Mouse (Mus musculus) stomach, adult 2 months (tissue): ENCODE measurements around the gene Lce3e. TPM values are rescaled to one million over a fixed set of nuclear protein-coding genes. Genes with fewer than 3 reads are reported as not detected.

Source experiments
- polyA plus RNA-seq: library from polyadenylated mRNA; depleted of rRNA; stranded (reverse); fragments of >200 nt; gene quantifications from 2 replicates; pipeline ENCODE4 v1.2.3, GENCODE M21; 2012; rRNA removed

The Lce3e gene
- 54.0 and 187 TPM in 2 replicates for polyA plus RNA-seq

GRCm38 (mm10) chr3:92966761-92967160 is at the start of gene Lce3e:
TSS of gene Lce3e (plus strand) at chr3:92967061.

GRCm38 (mm10) chr3:92926130-92926529 is 40.7 kb upstream of the Lce3e start, which contains the start of gene Lce3a:
TSS of gene Lce3a (minus strand) at chr3:92926230.

GRCm38 (mm10) chr3:92932679-92933078 is 34.2 kb upstream of the Lce3e start, which contains the start of gene Lce3b:
TSS of gene Lce3b (plus strand) at chr3:92932979.

GRCm38 (mm10) chr3:92944186-92944585 is 22.7 kb upstream of the Lce3e start, which contains the start of gene Lce3c:
TSS of gene Lce3c (plus strand) at chr3:92944486.

GRCm38 (mm10) chr3:92957090-92957489 is 9.8 kb upstream of the Lce3e start, which contains the start of gene Lce3d:
TSS of gene Lce3d (plus strand) at chr3:92957390.

GRCm38 (mm10) chr3:92991926-92992325 is 25.1 kb downstream of the Lce3e start, which contains the start of gene Lce3f:
TSS of gene Lce3f (plus strand) at chr3:92992226.

GRCm38 (mm10) chr3:93015460-93016104 is 48.7 kb downstream of the Lce3e start, which contains the start of gene Crct1:
TSS of gene Crct1 (minus strand) at chr3:93015687.

Other genes with a start within 250 kb of the Lce3e start
- 83.4 and 310 TPM in 2 replicates for gene Lce1f, start 246.7 kb upstream of the Lce3e start, polyA plus RNA-seq
- 0.45 and 1.1 TPM in 2 replicates for gene Gm38119, start 228.0 kb upstream of the Lce3e start, polyA plus RNA-seq
- gene Lce1g, start 214.7 kb upstream of the Lce3e start, polyA plus RNA-seq, result 41.5 and 134 TPM in 2 replicates
- gene Lce1h, start 202.0 kb upstream of the Lce3e start, polyA plus RNA-seq, result 63.4 and 161 TPM in 2 replicates
- gene Lce1i, start 188.2 kb upstream of the Lce3e start, polyA plus RNA-seq, result 70.5 and 204 TPM in 2 replicates
- gene Lce1j, start 176.5 kb upstream of the Lce3e start, polyA plus RNA-seq, result 58.0 and 193 TPM in 2 replicates
- 34.9 and 89.6 TPM in 2 replicates for gene Lce1k, start 159.2 kb upstream of the Lce3e start, polyA plus RNA-seq
- gene Kprp, start 139.8 kb upstream of the Lce3e start, polyA plus RNA-seq, result 21.1 and 65.4 TPM in 2 replicates
- gene Lce1l, start 115.8 kb upstream of the Lce3e start, polyA plus RNA-seq, result 33.4 and 88.8 TPM in 2 replicates
- 17.7 and 52.2 TPM in 2 replicates for gene 2310050C09Rik, start 96.8 kb upstream of the Lce3e start, polyA plus RNA-seq
- 68.7 and 136 TPM in 2 replicates for gene Lce3a, start 40.8 kb upstream of the Lce3e start, polyA plus RNA-seq
- gene Lce3b, start 34.1 kb upstream of the Lce3e start, polyA plus RNA-seq, result 78.3 and 161 TPM in 2 replicates
- gene Lce3c, start 22.6 kb upstream of the Lce3e start, polyA plus RNA-seq, result 184 and 421 TPM in 2 replicates
- gene Lce3d, start 9.7 kb upstream of the Lce3e start, polyA plus RNA-seq, result 26.4 and 44.7 TPM in 2 replicates
- gene Lce3f, start 25.2 kb downstream of the Lce3e start, polyA plus RNA-seq, result 126 and 354 TPM in 2 replicates
- 169 and 538 TPM in 2 replicates for gene Crct1, start 48.6 kb downstream of the Lce3e start, polyA plus RNA-seq
- 17.4 and 162 TPM in 2 replicates for gene Lce1m, start 52.0 kb downstream of the Lce3e start, polyA plus RNA-seq
- gene Gm4858, start 101.8 kb downstream of the Lce3e start, polyA plus RNA-seq, result not detected in 2 replicates
- not detected in 2 replicates for gene Crnn, start 177.7 kb downstream of the Lce3e start, polyA plus RNA-seq
- 0.04 and 0.05 TPM in 2 replicates for gene Flg2, start 230.2 kb downstream of the Lce3e start, polyA plus RNA-seq